Comparison of ENCODE assay signal across 16 mouse cellular contexts in genomic region chr3:66825761-66826160, GRCm38 (mm10).
DNase-seq lines count a peak whose midpoint lies in the region; TF ChIP-seq lines count a peak whose summit lies in the region.
"Had no signal": no experiment of that assay in that cellular context is flagged by ENCODE, and none has a peak within 500 bp of the region (broad histone marks: within the 10 kb centered on the region; RNA-seq: fewer than 3 reads in every experiment).

No protein-coding gene starts in this region.

- intact Hi-C loops in left cerebral cortex, postnatal 4 days (cut with DNase I) = no loop called here
- intact Hi-C loops in left cerebral cortex, adult 2 months (cut with DNase I) = no loop called here

- no peak overlapping the region for H3K4me3 ChIP-seq in left cerebral cortex, adult 2 months
- H3K4me3 ChIP-seq: embryonic facial prominence, embryonic 12.5 days; embryonic facial prominence, embryonic 15.5 days; gastrocnemius, adult 2 months; hindbrain, embryonic 13.5 days had no signal

- no peak overlapping the region for H3K27ac ChIP-seq in left cerebral cortex, adult 2 months
- H3K27ac ChIP-seq: embryonic facial prominence, embryonic 12.5 days; embryonic facial prominence, embryonic 15.5 days; gastrocnemius, adult 2 months; hindbrain, embryonic 13.5 days had no signal

- DNase-seq in cerebellum, postnatal 10 days = peak; percentile 38 to 52
- no peak for DNase-seq in cerebellum, adult 9-11 months
- DNase-seq in left cerebral cortex, postnatal 4 days = peak; percentile 16
- no peak for DNase-seq in left cerebral cortex, adult 2 months (ENCODE audit: extremely low spot score in 1 of 2, low spot score in 2 of 2)
- DNase-seq in NIH3T3 (ENCODE audit: low read depth) = peak; percentile 11
- no peak for DNase-seq in right cerebral cortex, postnatal 4 days
- DNase-seq: adrenal gland, postnatal 10 days; adrenal gland, postnatal 36 days; cerebellum, adult 2 months; forebrain, postnatal 0 days; gastrocnemius, adult 2 months; gastrocnemius, postnatal 14 days; heart, adult 11 months had no signal

- TF ChIP-seq CTCF in left cerebral cortex, adult 2 months (IDR thresholded peaks at IDR 0.05) = no peak

Comparison
In these comparisons a context has a peak if more than half of its experiments do, and no peak if none do; other contexts are left out.
1. DNase-seq: peak in cerebellum, postnatal 10 days (2 of 2), left cerebral cortex, postnatal 4 days (single experiment) and NIH3T3 (single experiment); none in cerebellum, adult 9-11 months (single experiment), left cerebral cortex, adult 2 months (0 of 2) and right cerebral cortex, postnatal 4 days (single experiment).